Mouse (Mus musculus): ENCODE data around the gene Aldh3a1. TPM values are rescaled to one million over a fixed set of nuclear protein-coding genes. Genes with fewer than 3 reads are reported as not detected.

The Aldh3a1 gene
- polyA plus RNA-seq (2017; shearing (Covaris generic)), result 1 to 10 TPM in 1 of 2 experiments, under 1 TPM in 1; 0.18 to 1.8 TPM

GRCm38 (mm10) chr11:61207487-61208246 lies at the start of gene Aldh3a1:
TSS of gene Aldh3a1 (plus strand) at chr11:61207537.

GRCm38 (mm10) chr11:61174821-61175658 lies 32.3 kb upstream of the Aldh3a1 start, which contains the start of gene Usp22:
TSS of gene Usp22 (minus strand) at chr11:61175055.

DNA sequence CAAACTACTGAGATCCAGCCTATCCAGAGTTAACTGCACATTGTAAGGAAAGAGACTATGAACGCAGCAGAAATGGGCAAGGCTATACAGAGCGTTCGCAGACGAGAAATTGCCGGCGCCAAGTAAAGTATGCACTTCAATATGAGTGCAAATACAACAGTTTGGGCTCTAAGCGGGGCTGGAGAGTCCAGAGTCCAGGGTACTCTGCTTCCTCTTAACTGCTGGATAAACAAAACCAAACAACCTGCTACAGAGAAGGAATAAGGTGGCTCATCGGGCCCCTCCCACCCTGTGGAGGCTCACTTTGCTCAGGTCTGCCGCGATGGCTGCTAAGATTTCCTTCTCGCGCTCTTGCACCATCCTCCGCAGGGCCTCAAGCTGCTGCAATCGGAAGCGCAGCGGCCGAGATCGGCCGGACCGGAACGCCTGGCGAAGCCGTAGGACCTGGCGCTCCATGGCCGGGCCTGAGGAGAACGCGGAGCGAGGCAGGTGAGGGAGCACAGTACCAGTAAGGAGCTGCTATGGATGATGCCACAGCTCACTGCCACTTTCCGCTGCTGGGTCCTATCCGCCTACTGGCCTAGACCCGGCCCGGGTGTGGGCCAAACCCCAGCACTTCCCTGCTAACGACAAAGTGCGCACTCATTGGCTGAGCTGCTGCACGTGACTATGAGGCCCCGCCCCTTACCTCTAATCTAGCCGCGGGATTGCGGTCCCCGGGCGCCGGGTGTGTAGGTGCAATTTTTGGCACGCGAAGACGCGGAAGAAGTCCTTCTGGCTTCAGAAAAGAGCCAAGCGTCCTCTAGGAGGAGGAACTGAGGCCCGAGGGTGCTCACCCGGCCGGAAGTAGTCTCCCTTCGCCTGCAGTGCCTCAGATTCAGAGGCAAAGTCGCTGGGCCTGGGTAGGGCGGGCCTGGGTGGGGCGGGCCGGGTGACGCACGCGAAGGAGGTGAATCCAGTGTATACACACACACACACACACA lies 59.5 kb downstream of the Aldh3a1 start, which contains the start of gene Aldh3a2:
Gene Aldh3a2 (minus strand): TSS at position 914 of the 983 bp plus-strand sequence.

Other genes starting within 250 kb of the Aldh3a1 start
- under 1 TPM in 1 of 2 experiments, not detected in 1; 0.16 TPM for gene Kcnj12, start 185.0 kb upstream of the Aldh3a1 start, polyA plus RNA-seq (2017; shearing (Covaris generic))
- gene Tnfrsf13b, start 80.8 kb upstream of the Aldh3a1 start, polyA plus RNA-seq (2017; shearing (Covaris generic)), result 10 to 100 TPM; 41.2 to 67.6 TPM
- 10 to 100 TPM; 38.4 to 48.2 TPM for gene Usp22, start 32.5 kb upstream of the Aldh3a1 start, polyA plus RNA-seq (2017; shearing (Covaris generic))
- gene Aldh3a2, start 59.9 kb downstream of the Aldh3a1 start, polyA plus RNA-seq (2017; shearing (Covaris generic)), result 10 to 100 TPM; 48.8 to 53.9 TPM
- gene Slc47a2, start 135.3 kb downstream of the Aldh3a1 start, polyA plus RNA-seq (2017; shearing (Covaris generic)), result under 1 TPM in 1 of 2 experiments, not detected in 1; 0.48 TPM
- gene Slc47a1, start 170.8 kb downstream of the Aldh3a1 start, polyA plus RNA-seq (2017; shearing (Covaris generic)), result under 1 TPM in 1 of 2 experiments, not detected in 1; 0.40 TPM
- under 1 TPM in 1 of 2 experiments, not detected in 1; 0.23 TPM for gene Rnf112, start 246.6 kb downstream of the Aldh3a1 start, polyA plus RNA-seq (2017; shearing (Covaris generic))